Mouse (Mus musculus): ENCODE measurements around the gene Ppig.

DNA sequence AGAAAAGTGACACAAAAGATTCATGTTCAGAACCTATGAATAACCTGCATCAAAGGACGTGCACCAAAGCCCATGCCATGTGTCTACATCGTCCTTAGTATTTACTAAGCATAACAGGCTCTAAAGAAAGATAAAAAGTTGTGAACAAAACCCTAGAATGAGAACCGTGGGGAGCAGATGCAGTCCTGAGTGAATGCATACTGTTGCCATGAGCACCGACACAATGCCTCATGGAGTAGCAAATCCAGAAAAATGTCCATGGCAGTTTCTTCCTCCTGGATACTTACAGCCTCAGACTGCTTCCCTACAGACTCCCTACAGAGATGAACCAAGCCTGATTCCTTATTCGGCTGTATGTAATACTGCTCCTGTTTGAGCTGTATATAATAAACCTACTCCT, 38.6 kb downstream of the Ppig start:
- TF ChIP-seq CTCF (IDR thresholded peaks at IDR 0.05; ENCODE audit: low read depth, low read length) (no peak), TAL1 (conservative IDR thresholded peaks at IDR 0.05; ENCODE audit: low read depth, low read length) (no peak), POLR2AphosphoS5 (IDR thresholded peaks at IDR 0.05; ENCODE audit: insufficient replicate concordance, low read depth, low read length) (no peak)
